Mouse (Mus musculus): Measurements from ENCODE around the gene Abhd16b. TPM values are rescaled to one million over a fixed set of nuclear protein-coding genes. Genes with fewer than 3 reads are reported as not detected.

Abhd16b gene
- polyA plus RNA-seq, 1 experiment from 2014 or later: not detected

DNA sequence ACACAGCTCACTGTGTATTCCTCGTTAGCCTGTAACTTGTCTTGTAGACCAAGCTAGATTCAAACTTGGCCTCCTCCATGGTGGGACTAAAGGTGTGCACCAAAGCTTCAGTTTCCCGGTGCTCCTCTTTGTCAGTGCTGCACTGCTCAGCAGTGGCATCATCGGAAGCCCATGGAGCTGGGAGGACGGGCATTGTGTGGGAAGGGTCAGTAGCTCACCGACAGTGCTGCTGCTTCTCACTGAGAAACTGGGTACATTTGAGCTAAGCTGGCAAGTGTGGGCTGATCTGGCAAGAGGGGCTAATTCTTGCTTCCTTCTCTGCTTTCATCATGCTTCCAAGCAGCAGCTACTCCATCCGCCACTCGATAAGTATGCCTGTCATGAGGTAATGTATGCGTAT lies 18.2 kb downstream of the Abhd16b start:
- Histone ChIP-seq H3K4me3 (replicated peaks) (no peak overlapping the region), H3K4me2 (no peak overlapping the region), H3K27me3 (no peaks in the 10 kb centered on the region), H3K9ac (no peak overlapping the region), H3K36me3 (replicated peaks) (peaks cover 95% of the 10 kb centered on the region), H3K27ac (replicated peaks) (no peak overlapping the region), H3K4me1 (replicated peaks) (no peaks in the 10 kb centered on the region), H3K9me3 (replicated peaks) (no peaks in the 10 kb centered on the region)
- WGBS (ENCODE audit: insufficient replicate concordance): 86% methylated on average over 8 of the region's 8 CpGs
- ATAC-seq (ENCODE audit: insufficient read depth): no peak

DNA sequence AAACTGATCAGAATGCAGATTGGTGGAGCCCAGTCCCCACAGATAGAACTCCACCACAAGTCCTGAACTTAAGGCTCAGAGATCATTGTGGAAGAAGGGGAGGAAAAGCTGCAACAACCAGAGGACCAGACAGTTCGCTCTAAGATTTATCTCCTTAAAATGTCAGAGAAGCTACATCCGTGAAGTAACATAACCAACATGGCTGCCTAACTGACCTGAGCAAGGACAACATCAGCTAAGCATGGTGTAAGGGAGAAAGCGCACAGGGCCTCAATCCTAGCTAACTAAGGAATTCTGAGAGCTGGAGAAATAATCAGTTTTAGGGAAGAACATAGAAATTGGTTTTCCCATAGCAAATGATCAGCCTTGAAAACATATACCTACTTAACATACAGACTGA lies 26.2 kb downstream of the Abhd16b start:
- Histone ChIP-seq H3K36me3 (replicated peaks) (peaks cover 34% of the 10 kb centered on the region), H3K4me1 (replicated peaks) (peaks cover 45% of the 10 kb centered on the region), H3K4me2 (peak overlapping the region; percentile 80), H3K9ac (peak overlapping the region; percentile 95), H3K9me3 (replicated peaks) (no peaks in the 10 kb centered on the region), H3K27me3 (no peaks in the 10 kb centered on the region), H3K4me3 (replicated peaks) (peak overlapping the region; percentile 95), H3K27ac (replicated peaks) (peak overlapping the region; percentile 99)
- 69% methylated on average over 3 of the region's 3 CpGs for WGBS (ENCODE audit: insufficient replicate concordance)
- ATAC-seq (ENCODE audit: insufficient read depth): no peak

GRCm38 (mm10) chr2:181520118-181520935 lies 27.3 kb downstream of the Abhd16b start, which contains the start of gene Dnajc5:
Dnajc5 (plus strand) TSS chr2:181520485.
- H3K4me1 ChIP-seq (replicated peaks): peaks cover 48% of the 10 kb centered on the region
- H3K9ac ChIP-seq: peak within 1 kb of the TSS; percentile 95
- peak within 1 kb of the TSS; percentile 80 for H3K4me2 ChIP-seq
- H3K36me3 ChIP-seq (replicated peaks): peaks cover 23% of the 10 kb centered on the region
- H3K27ac ChIP-seq (replicated peaks): peak within 1 kb of the TSS; percentile 99
- H3K9me3 ChIP-seq (replicated peaks): no peaks in the 10 kb centered on the region
- peak; percentile 95 for ATAC-seq (ENCODE audit: insufficient read depth)
- H3K4me3 ChIP-seq (replicated peaks): peak within 1 kb of the TSS; percentile 95
- WGBS (ENCODE audit: insufficient replicate concordance): under 1% methylated on average over 73 of the region's 74 CpGs
- H3K27me3 ChIP-seq: no peaks in the 10 kb centered on the region

GRCm38 (mm10) chr2:181520936-181521227 lies 27.9 kb downstream of the Abhd16b start:
- H3K9me3 ChIP-seq (replicated peaks): no peaks in the 10 kb centered on the region
- no peak for ATAC-seq (ENCODE audit: insufficient read depth)
- WGBS (ENCODE audit: insufficient replicate concordance): under 1% methylated on average over 17 of the region's 17 CpGs

DNA sequence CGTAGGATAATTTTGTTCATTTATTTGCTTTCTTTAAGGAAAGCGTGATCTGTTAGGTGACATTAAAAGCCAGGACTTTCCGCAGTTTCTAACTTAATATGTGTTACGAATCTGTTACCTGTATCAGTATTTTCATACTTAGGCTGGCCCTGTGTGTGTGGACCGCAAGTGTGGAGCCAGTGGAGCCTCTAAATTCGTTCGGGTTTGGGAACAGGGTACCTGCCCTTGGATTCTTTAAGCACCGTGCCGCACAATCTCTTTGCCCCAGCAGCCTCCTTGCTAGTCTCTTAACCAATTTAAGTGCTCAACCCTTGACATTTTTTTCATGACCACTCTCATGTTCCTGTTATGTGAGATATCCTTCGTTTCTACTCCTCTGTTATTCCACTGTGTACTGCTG lies 28.5 kb downstream of the Abhd16b start:
- Histone ChIP-seq H3K9ac (peak overlapping the region; percentile 95), H3K4me2 (peak overlapping the region; percentile 80), H3K9me3 (replicated peaks) (no peaks in the 10 kb centered on the region), H3K36me3 (replicated peaks) (peaks cover 13% of the 10 kb centered on the region), H3K27ac (replicated peaks) (peak overlapping the region; percentile 99), H3K4me1 (replicated peaks) (peaks cover 48% of the 10 kb centered on the region), H3K4me3 (replicated peaks) (peak overlapping the region; percentile 95), H3K27me3 (no peaks in the 10 kb centered on the region)
- no peak for ATAC-seq (ENCODE audit: insufficient read depth)
- 39% methylated on average over 10 of the region's 10 CpGs for WGBS (ENCODE audit: insufficient replicate concordance)

More at GRCm38 (mm10) chr2:181520936-181521227, 27.9 kb downstream of the Abhd16b start:
- peak overlapping the region; percentile 80 for H3K4me2 ChIP-seq
- H3K27ac ChIP-seq (replicated peaks): peak overlapping the region; percentile 99
- H3K4me1 ChIP-seq (replicated peaks): peaks cover 48% of the 10 kb centered on the region
- H3K9ac ChIP-seq: peak overlapping the region; percentile 95
- peaks cover 19% of the 10 kb centered on the region for H3K36me3 ChIP-seq (replicated peaks)
- peak overlapping the region; percentile 95 for H3K4me3 ChIP-seq (replicated peaks)
- H3K27me3 ChIP-seq: no peaks in the 10 kb centered on the region

GRCm38 (mm10) chr2:181522811-181523210 lies 29.8 kb downstream of the Abhd16b start:
- Histone ChIP-seq H3K4me1 (replicated peaks) (peaks cover 48% of the 10 kb centered on the region), H3K4me2 (peak overlapping the region; percentile 80), H3K36me3 (replicated peaks) (peaks cover 11% of the 10 kb centered on the region), H3K27ac (replicated peaks) (peak overlapping the region; percentile 99; the same call in 1 of the 2 replicates), H3K9me3 (replicated peaks) (no peaks in the 10 kb centered on the region), H3K27me3 (no peaks in the 10 kb centered on the region), H3K4me3 (replicated peaks) (peak overlapping the region; percentile 95), H3K9ac (no peak overlapping the region)
- no peak for ATAC-seq (ENCODE audit: insufficient read depth)
- WGBS (ENCODE audit: insufficient replicate concordance): 40% methylated on average over 5 of the region's 5 CpGs

DNA sequence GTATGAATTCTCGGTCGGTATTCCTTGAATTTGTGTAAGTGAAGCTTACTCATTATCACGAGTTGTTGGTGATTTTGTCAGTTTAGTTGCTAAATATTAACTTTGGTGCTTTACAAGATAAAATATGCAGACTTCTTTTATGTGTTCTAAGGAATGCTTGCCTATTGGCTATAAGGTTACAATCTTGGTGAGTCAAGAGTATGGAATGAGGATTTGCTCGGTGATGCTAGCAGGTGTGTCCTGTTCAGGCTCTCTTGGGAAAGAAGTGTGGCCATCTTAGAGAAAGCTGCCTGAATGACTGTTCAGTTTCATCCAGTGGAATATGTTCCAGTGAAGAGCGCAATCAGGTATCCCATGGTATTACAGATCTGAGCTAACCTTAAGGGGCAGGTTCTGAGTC lies 32.5 kb downstream of the Abhd16b start:
- 79% methylated on average over 5 of the region's 5 CpGs for WGBS (ENCODE audit: insufficient replicate concordance)
- H3K4me2 ChIP-seq: no peak overlapping the region
- no peaks in the 10 kb centered on the region for H3K9me3 ChIP-seq (replicated peaks)
- no peak overlapping the region for H3K9ac ChIP-seq
- no peaks in the 10 kb centered on the region for H3K27me3 ChIP-seq
- ATAC-seq (ENCODE audit: insufficient read depth): no peak
- peaks cover 26% of the 10 kb centered on the region for H3K36me3 ChIP-seq (replicated peaks)
- H3K27ac ChIP-seq (replicated peaks): no peak overlapping the region
- H3K4me3 ChIP-seq (replicated peaks): no peak overlapping the region
- H3K4me1 ChIP-seq (replicated peaks): peaks cover 32% of the 10 kb centered on the region

GRCm38 (mm10) chr2:181529076-181529475 lies 36.1 kb downstream of the Abhd16b start:
- H3K9ac ChIP-seq: no peak overlapping the region
- no peaks in the 10 kb centered on the region for H3K9me3 ChIP-seq (replicated peaks)
- peaks cover 48% of the 10 kb centered on the region for H3K36me3 ChIP-seq (replicated peaks)
- H3K4me1 ChIP-seq (replicated peaks): peaks cover 4% of the 10 kb centered on the region
- H3K27ac ChIP-seq (replicated peaks): no peak overlapping the region
- H3K27me3 ChIP-seq: no peaks in the 10 kb centered on the region
- H3K4me2 ChIP-seq: no peak overlapping the region
- no peak overlapping the region for H3K4me3 ChIP-seq (replicated peaks)
- 92% methylated on average over 1 of the region's 1 CpGs for WGBS (ENCODE audit: insufficient replicate concordance)
- ATAC-seq (ENCODE audit: insufficient read depth): no peak

GRCm38 (mm10) chr2:181532589-181532988 lies 39.6 kb downstream of the Abhd16b start:
- Histone ChIP-seq H3K27me3 (no peaks in the 10 kb centered on the region), H3K36me3 (replicated peaks) (peaks cover 39% of the 10 kb centered on the region), H3K4me3 (replicated peaks) (no peak overlapping the region), H3K4me2 (no peak overlapping the region), H3K27ac (replicated peaks) (no peak overlapping the region), H3K4me1 (replicated peaks) (peaks cover 13% of the 10 kb centered on the region), H3K9me3 (replicated peaks) (no peaks in the 10 kb centered on the region), H3K9ac (no peak overlapping the region)
- 77% methylated on average over 3 of the region's 3 CpGs for WGBS (ENCODE audit: insufficient replicate concordance)
- ATAC-seq (ENCODE audit: insufficient read depth): no peak

GRCm38 (mm10) chr2:181536410-181536809 lies 43.4 kb downstream of the Abhd16b start:
- H3K4me1 ChIP-seq (replicated peaks): peaks cover 25% of the 10 kb centered on the region
- H3K27ac ChIP-seq (replicated peaks): peak overlapping the region; percentile 59

DNA sequence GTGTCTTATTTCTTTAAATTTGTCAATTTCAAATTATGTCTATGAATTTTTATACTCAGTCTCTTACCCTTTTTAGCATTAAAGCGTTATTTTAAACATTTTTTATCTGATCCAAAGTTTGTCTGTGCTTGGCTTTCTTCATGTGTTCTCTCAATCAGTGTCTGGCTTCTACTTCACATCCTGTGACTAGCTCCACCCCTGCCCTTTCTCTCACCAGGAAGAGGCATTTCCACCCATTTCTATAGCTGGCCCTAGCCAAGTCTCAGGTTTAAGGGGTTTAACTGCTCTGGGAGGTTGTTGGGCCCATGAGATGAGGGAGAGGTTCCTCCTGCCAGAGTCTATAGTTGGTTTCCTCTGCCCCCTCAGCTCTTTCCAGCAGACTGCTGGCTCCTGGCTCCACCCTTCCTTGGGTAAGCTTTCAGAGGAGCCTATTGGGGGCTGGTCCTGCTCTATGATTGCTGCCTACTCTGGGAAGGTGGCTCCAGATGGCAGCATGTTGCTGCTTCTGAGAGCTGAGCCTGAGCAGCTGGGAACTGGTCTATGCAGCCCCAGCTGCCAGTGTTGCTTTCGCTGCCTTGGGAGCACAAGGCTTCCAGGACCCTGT lies 44.5 kb downstream of the Abhd16b start:
- ATAC-seq (ENCODE audit: insufficient read depth): peak; percentile 62
- no peak overlapping the region for H3K9ac ChIP-seq
- 35% methylated on average over 2 of the region's 2 CpGs for WGBS (ENCODE audit: insufficient replicate concordance)

More at GRCm38 (mm10) chr2:181536410-181536809, 43.4 kb downstream of the Abhd16b start:
- WGBS (ENCODE audit: insufficient replicate concordance): 66% methylated on average over 2 of the region's 2 CpGs
- H3K4me3 ChIP-seq (replicated peaks): no peak overlapping the region
- H3K9me3 ChIP-seq (replicated peaks): no peaks in the 10 kb centered on the region
- peak; percentile 31; the same call in 1 of the 2 replicates for ATAC-seq (ENCODE audit: insufficient read depth)
- H3K4me2 ChIP-seq: no peak overlapping the region
- no peak overlapping the region for H3K9ac ChIP-seq
- H3K36me3 ChIP-seq (replicated peaks): peaks cover 18% of the 10 kb centered on the region
- H3K27me3 ChIP-seq: no peaks in the 10 kb centered on the region

More for the DNA sequence above, 44.5 kb downstream of the Abhd16b start:
- Histone ChIP-seq H3K9me3 (replicated peaks) (no peaks in the 10 kb centered on the region), H3K27me3 (no peaks in the 10 kb centered on the region), H3K4me2 (peak overlapping the region; percentile 17), H3K36me3 (replicated peaks) (peaks cover 10% of the 10 kb centered on the region), H3K4me3 (replicated peaks) (no peak overlapping the region), H3K27ac (replicated peaks) (peak overlapping the region; percentile 73), H3K4me1 (replicated peaks) (peaks cover 25% of the 10 kb centered on the region)
